Mouse (Mus musculus): ENCODE measurements around the gene Ing5. TPM values are rescaled to one million over a fixed set of nuclear protein-coding genes. Genes with fewer than 3 reads are reported as not detected.
"Not testable (repeated sequence)": the region's sequence is repeated elsewhere in the genome, so short reads cannot be mapped to it uniquely, and the experiment has no call there.

The Ing5 gene
- polyA plus RNA-seq, 1 experiment = 6.1 TPM

DNA sequence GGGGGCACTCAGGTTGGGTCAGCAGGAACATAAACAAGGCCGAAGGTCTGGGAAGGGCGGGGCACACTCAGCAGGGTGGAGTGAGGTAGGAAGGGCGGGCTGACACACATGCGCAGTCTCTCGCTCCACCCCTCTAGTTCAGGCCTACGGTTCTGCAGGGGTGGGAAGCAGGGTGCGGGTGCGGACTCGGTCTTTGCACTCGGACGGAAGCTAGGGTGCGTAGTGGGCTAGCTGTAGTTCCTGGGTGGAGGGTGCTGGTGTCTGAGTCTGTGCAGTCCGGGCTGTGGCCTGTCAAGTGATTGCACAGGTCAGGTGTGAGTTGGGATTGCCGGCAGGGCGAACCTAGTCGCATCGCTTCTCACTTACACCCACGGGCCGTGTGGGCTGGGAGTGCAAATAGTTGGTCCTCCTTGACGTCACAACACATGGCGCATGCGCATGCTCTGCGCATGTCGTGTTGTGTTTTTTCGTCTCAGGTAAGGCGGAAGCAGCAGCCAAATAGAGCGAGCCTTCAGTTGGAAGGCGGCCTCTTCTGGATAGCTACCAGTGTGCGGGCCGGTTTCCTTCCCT is 21.4 kb downstream of the Ing5 start:
- Histone ChIP-seq H3K27me3 (ENCODE audit: control insufficient read depth, insufficient read depth, insufficient read length) (no peaks in the 10 kb centered on the region), H3K36me3 (ENCODE audit: control insufficient read depth, insufficient read depth) (peaks cover 7% of the 10 kb centered on the region), H3ac (ENCODE audit: control insufficient read depth, insufficient read length, low read depth) (peak overlapping the region; percentile 94), H3K79me2 (ENCODE audit: control insufficient read depth, insufficient read depth) (no peaks in the 10 kb centered on the region), H3K4me3 (ENCODE audit: insufficient read depth, poor library complexity, severe bottlenecking) (peak overlapping the region; percentile 35), H3K79me3 (ENCODE audit: low read depth) (no peaks in the 10 kb centered on the region)
- no peak for TF ChIP-seq CTCF (IDR thresholded peaks at IDR 0.05; ENCODE audit: control insufficient read depth, insufficient read depth, insufficient read length)
- no peak for TF ChIP-seq USF1 (IDR thresholded peaks at IDR 0.05; ENCODE audit: low read depth)
- no peak for TF ChIP-seq MYOG (IDR thresholded peaks at IDR 0.05; ENCODE audit: control insufficient read depth, extremely low read depth, insufficient read length)
- TF ChIP-seq MAX (IDR thresholded peaks at IDR 0.05) = peak; percentile 38
- no peak for TF ChIP-seq FOSL1 (IDR thresholded peaks at IDR 0.05; ENCODE audit: insufficient read depth, low read length, poor library complexity, severe bottlenecking)
- no peak for TF ChIP-seq CEBPB (IDR thresholded peaks at IDR 0.05; ENCODE audit: low read depth)
- TF ChIP-seq MYOD1 (IDR thresholded peaks at IDR 0.05; ENCODE audit: control insufficient read depth, insufficient read length, low read depth) = peak; percentile 16

DNA sequence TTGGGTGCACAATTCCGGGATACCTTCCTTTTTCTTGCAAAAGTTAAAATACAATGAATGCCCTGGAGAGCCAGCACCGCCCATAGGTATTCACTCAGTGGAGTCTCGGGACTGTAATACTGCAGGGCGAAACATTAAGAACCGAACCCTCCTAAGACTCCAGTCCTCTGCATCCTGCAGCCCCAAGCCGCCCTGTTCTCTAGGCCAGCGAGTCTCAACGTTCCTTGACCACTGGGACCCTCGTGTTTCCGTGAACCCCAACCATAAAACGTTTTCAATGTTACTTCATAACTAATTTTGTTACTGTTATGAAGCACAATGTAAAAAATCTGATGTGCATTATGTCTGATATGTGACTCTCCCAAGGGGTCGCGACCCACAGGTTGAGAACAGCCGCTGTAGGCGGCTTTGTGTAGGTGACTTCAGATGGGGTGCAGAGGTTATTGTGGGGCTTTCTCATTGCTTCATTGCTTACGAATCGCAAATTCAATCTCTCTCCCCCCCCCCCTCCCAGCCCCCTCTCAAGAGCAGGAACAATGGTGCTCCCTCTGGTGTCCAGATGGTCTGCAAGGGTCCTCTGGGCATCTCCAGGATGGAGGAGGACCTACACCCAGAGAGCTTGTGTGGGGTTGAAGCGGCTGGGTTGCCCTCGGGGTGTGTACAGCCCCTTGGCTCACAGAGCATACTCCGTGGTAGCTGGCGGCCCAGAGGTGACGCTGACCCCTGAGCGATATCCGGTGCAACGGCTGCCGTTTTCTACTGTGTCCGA is 22.2 kb downstream of the Ing5 start:
- Histone ChIP-seq H3K79me3 (ENCODE audit: low read depth) (no peaks in the 10 kb centered on the region), H3K27me3 (ENCODE audit: control insufficient read depth, insufficient read depth, insufficient read length) (no peaks in the 10 kb centered on the region), H3K4me3 (ENCODE audit: insufficient read depth, poor library complexity, severe bottlenecking) (peak overlapping the region; percentile 35), H3K36me3 (ENCODE audit: control insufficient read depth, insufficient read depth) (peaks cover 3% of the 10 kb centered on the region), H3ac (ENCODE audit: control insufficient read depth, insufficient read length, low read depth) (peak overlapping the region; percentile 19), H3K79me2 (ENCODE audit: control insufficient read depth, insufficient read depth) (no peaks in the 10 kb centered on the region)
- TF ChIP-seq MAX (IDR thresholded peaks at IDR 0.05) (no peak), MYOD1 (IDR thresholded peaks at IDR 0.05; ENCODE audit: control insufficient read depth, insufficient read length, low read depth) (no peak), CTCF (IDR thresholded peaks at IDR 0.05; ENCODE audit: control insufficient read depth, insufficient read depth, insufficient read length) (no peak), MYOG (IDR thresholded peaks at IDR 0.05; ENCODE audit: control insufficient read depth, extremely low read depth, insufficient read length) (no peak), FOSL1 (IDR thresholded peaks at IDR 0.05; ENCODE audit: insufficient read depth, low read length, poor library complexity, severe bottlenecking) (no peak), CEBPB (IDR thresholded peaks at IDR 0.05; ENCODE audit: low read depth) (no peak), USF1 (IDR thresholded peaks at IDR 0.05; ENCODE audit: low read depth) (no peak)

DNA sequence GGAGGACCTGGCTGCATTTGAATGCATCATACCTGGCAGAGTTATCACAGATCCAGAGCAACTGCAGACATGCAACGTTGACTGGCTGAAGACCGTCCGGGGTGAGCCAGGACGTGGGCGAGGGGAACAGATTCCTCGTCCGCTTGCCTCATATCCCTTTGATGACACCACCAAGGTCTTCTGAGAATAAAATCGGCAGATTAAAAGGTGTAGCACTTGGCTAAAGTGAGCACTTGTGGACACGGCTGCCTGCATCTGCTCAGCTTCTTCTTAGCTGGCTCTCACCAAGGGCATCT is 22.7 kb downstream of the Ing5 start:
- H3K36me3 ChIP-seq (ENCODE audit: control insufficient read depth, insufficient read depth) = no peaks in the 10 kb centered on the region
- no peak for TF ChIP-seq CEBPB (IDR thresholded peaks at IDR 0.05; ENCODE audit: low read depth)
- no peak for TF ChIP-seq CTCF (IDR thresholded peaks at IDR 0.05; ENCODE audit: control insufficient read depth, insufficient read depth, insufficient read length)
- no peak for TF ChIP-seq MYOG (IDR thresholded peaks at IDR 0.05; ENCODE audit: control insufficient read depth, extremely low read depth, insufficient read length)
- no peak for TF ChIP-seq MAX (IDR thresholded peaks at IDR 0.05)
- TF ChIP-seq FOSL1 (IDR thresholded peaks at IDR 0.05; ENCODE audit: insufficient read depth, low read length, poor library complexity, severe bottlenecking) = no peak
- no peak for TF ChIP-seq USF1 (IDR thresholded peaks at IDR 0.05; ENCODE audit: low read depth)
- TF ChIP-seq MYOD1 (IDR thresholded peaks at IDR 0.05; ENCODE audit: control insufficient read depth, insufficient read length, low read depth) = no peak
- H3K79me2 ChIP-seq (ENCODE audit: control insufficient read depth, insufficient read depth) = no peaks in the 10 kb centered on the region
- H3ac ChIP-seq (ENCODE audit: control insufficient read depth, insufficient read length, low read depth) = no peak overlapping the region
- H3K79me3 ChIP-seq (ENCODE audit: low read depth) = no peaks in the 10 kb centered on the region
- no peaks in the 10 kb centered on the region for H3K27me3 ChIP-seq (ENCODE audit: control insufficient read depth, insufficient read depth, insufficient read length)
- H3K4me3 ChIP-seq (ENCODE audit: insufficient read depth, poor library complexity, severe bottlenecking) = no peak overlapping the region

DNA sequence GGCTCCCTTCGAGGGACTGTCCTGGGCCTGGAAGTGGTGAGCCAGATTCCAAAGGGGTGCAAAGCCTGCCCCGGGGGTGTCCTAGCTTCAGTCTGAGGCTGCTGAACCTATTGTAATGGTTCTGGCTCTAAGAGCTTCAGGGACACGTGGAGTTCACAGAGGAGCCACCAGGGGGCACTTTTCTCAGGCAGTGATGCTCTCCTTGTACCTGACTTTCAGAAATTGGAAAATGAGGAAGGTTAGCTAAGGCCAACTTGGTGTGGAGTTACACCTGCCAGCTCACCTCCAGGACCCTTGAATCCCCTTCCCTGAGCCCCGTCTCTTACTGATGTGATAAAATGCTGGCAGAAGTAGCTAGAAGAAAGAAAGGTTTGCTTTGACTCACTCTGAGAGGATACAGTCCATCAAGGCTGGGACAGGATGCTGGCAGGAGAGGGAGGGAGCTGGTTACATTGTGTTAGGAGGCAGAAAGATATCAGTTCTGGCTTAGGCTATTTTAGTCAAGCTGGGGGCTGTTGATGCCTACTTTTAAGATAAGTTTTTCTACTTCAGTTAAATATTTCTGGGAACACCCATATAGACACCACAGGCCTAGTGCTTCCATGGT is 29.1 kb downstream of the Ing5 start:
- H3K27me3 ChIP-seq (ENCODE audit: control insufficient read depth, insufficient read depth, insufficient read length); H3ac ChIP-seq (ENCODE audit: control insufficient read depth, insufficient read length, low read depth); H3K79me2 ChIP-seq (ENCODE audit: control insufficient read depth, insufficient read depth); H3K36me3 ChIP-seq (ENCODE audit: control insufficient read depth, insufficient read depth); H3K4me3 ChIP-seq (ENCODE audit: insufficient read depth, poor library complexity, severe bottlenecking); H3K79me3 ChIP-seq (ENCODE audit: low read depth): not testable (repeated sequence)

DNA sequence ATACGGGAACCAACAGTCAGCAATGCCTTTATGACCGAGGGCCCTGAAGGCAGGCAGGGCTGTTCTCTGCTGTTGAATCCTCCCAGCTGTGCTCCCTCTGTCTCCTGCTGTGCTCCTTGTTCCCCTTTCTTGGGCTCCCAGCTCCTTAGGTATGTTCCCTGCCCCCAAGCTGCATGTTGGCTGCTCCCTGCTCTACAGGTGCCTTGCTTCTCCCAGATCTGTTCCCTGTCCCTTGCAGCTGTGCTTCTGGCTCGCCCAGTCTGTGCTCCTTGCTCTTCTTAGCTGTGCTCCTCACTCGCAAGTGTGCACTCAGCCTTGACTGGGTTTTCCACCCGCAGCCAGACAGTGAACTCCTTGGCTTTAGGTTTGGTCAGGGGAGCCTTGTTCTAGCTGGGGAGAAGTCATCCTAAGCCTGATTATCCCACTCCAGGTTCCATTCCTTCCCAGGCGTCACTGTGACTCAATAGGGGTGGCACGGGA is 30.9 kb downstream of the Ing5 start:
- no peaks in the 10 kb centered on the region for H3K27me3 ChIP-seq (ENCODE audit: control insufficient read depth, insufficient read depth, insufficient read length)
- H3K36me3 ChIP-seq (ENCODE audit: control insufficient read depth, insufficient read depth) = peaks cover 2% of the 10 kb centered on the region
- H3K79me2 ChIP-seq (ENCODE audit: control insufficient read depth, insufficient read depth) = no peaks in the 10 kb centered on the region
- no peak for TF ChIP-seq CTCF (IDR thresholded peaks at IDR 0.05; ENCODE audit: control insufficient read depth, insufficient read depth, insufficient read length)
- TF ChIP-seq MAX (IDR thresholded peaks at IDR 0.05) = no peak
- TF ChIP-seq MYOG (IDR thresholded peaks at IDR 0.05; ENCODE audit: control insufficient read depth, extremely low read depth, insufficient read length) = no peak
- TF ChIP-seq USF1 (IDR thresholded peaks at IDR 0.05; ENCODE audit: low read depth) = no peak
- H3ac ChIP-seq (ENCODE audit: control insufficient read depth, insufficient read length, low read depth) = no peak overlapping the region
- no peaks in the 10 kb centered on the region for H3K79me3 ChIP-seq (ENCODE audit: low read depth)
- H3K4me3 ChIP-seq (ENCODE audit: insufficient read depth, poor library complexity, severe bottlenecking) = no peak overlapping the region

DNA sequence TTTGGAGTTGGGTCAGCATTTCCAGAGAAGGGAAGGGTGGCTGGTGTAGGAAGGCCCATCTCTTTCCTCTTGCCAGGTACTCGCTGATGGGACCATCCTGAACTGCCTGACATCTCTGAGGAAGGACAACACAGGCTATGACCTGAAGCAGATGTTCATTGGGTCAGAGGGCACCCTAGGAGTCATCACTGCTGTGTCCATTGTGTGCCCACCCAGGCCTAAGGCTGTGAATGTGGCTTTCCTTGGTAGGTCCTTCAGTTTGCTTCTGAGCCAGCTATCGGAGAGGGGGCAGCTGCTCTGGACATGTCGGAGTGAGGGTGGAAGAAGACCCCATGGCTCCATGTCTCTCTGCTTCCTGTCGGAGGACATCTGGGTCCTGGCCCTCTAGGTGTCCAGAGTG is 31.4 kb downstream of the Ing5 start:
- Histone ChIP-seq H3K36me3 (ENCODE audit: control insufficient read depth, insufficient read depth) (peaks cover 2% of the 10 kb centered on the region), H3K79me3 (ENCODE audit: low read depth) (no peaks in the 10 kb centered on the region)
- TF ChIP-seq MYOD1 (IDR thresholded peaks at IDR 0.05; ENCODE audit: control insufficient read depth, insufficient read length, low read depth) = no peak
- TF ChIP-seq MYOG (IDR thresholded peaks at IDR 0.05; ENCODE audit: control insufficient read depth, extremely low read depth, insufficient read length) = no peak
- TF ChIP-seq CEBPB (IDR thresholded peaks at IDR 0.05; ENCODE audit: low read depth) = no peak
- no peak for TF ChIP-seq CTCF (IDR thresholded peaks at IDR 0.05; ENCODE audit: control insufficient read depth, insufficient read depth, insufficient read length)
- TF ChIP-seq MAX (IDR thresholded peaks at IDR 0.05) = no peak
- TF ChIP-seq USF1 (IDR thresholded peaks at IDR 0.05; ENCODE audit: low read depth) = no peak
- no peak for TF ChIP-seq FOSL1 (IDR thresholded peaks at IDR 0.05; ENCODE audit: insufficient read depth, low read length, poor library complexity, severe bottlenecking)

More for the DNA sequence above, 31.4 kb downstream of the Ing5 start:
- Histone ChIP-seq H3ac (ENCODE audit: control insufficient read depth, insufficient read length, low read depth) (no peak overlapping the region), H3K4me3 (ENCODE audit: insufficient read depth, poor library complexity, severe bottlenecking) (no peak overlapping the region), H3K79me2 (ENCODE audit: control insufficient read depth, insufficient read depth) (no peaks in the 10 kb centered on the region), H3K27me3 (ENCODE audit: control insufficient read depth, insufficient read depth, insufficient read length) (no peaks in the 10 kb centered on the region)
